Mouse (Mus musculus) erythroblast, adult 5-6 weeks (primary cell): ENCODE data around the gene Spcs2. TPM values are rescaled to one million over a fixed set of nuclear protein-coding genes. Genes with fewer than 3 reads are reported as not detected.

Source experiments
- ATAC-seq: replicated peaks from 2 replicates; pipeline ENCODE4 v1.8.0; 2016; ENCODE audit warnings: moderate number of reproducible peaks, mild to moderate bottlenecking, moderate TSS enrichment, inconsistent platforms; ENCODE audit not compliant: poor library complexity, low FRiP score, severe bottlenecking
- total RNA-seq, 2 experiments: library from RNA; stranded (forward) in 1 of 2; stranded (reverse) in 1 of 2; fragments of 150-400 nt in 1 of 2; fragments of 200-764, 138-1000 nt in 1 of 2; gene quantifications; 2 replicates each; pipeline versions ENCODE4 v1.2.3 to v1.2.4; 2015 to 2017; ENCODE audit warnings: low replicate concordance in 2 of 2

The Spcs2 gene
- total RNA-seq (2015; ENCODE audit: low replicate concordance), result 58.4 and 63.5 TPM in 2 replicates
- 51.9 and 60.6 TPM in 2 replicates for total RNA-seq (2017; ENCODE audit: low replicate concordance)

- no peak for ATAC-seq
These were observed at the start of gene Spcs2 for GRCm38 (mm10) chr7:99863362-99863761. Gene Spcs2 (minus strand): TSS chr7:99863462.

GRCm38 (mm10) chr7:99911038-99911437 lies 47.8 kb upstream of the Spcs2 start:
- ATAC-seq, result no peak

GRCm38 (mm10) chr7:99907463-99907862 lies 44.2 kb upstream of the Spcs2 start:
- no peak for ATAC-seq

- ATAC-seq, result no peak
These were observed 43.1 kb upstream of the Spcs2 start for GRCm38 (mm10) chr7:99906346-99906745.

- no peak for ATAC-seq
These were observed 41.3 kb upstream of the Spcs2 start for GRCm38 (mm10) chr7:99904421-99905005.

- no peak for ATAC-seq
These were observed 39.8 kb upstream of the Spcs2 start for GRCm38 (mm10) chr7:99902918-99903665.

- ATAC-seq, result no peak
These were observed 38.9 kb upstream of the Spcs2 start for GRCm38 (mm10) chr7:99902208-99902607.

- ATAC-seq, result no peak
These were observed 33.6 kb upstream of the Spcs2 start for GRCm38 (mm10) chr7:99896905-99897304.

- ATAC-seq, result no peak
These were observed 31.2 kb upstream of the Spcs2 start for GRCm38 (mm10) chr7:99894478-99894877.

GRCm38 (mm10) chr7:99893967-99894366 lies 30.7 kb upstream of the Spcs2 start:
- no peak for ATAC-seq

GRCm38 (mm10) chr7:99892351-99892750 lies 29.1 kb upstream of the Spcs2 start:
- ATAC-seq, result no peak

- no peak for ATAC-seq
These were observed 28.2 kb upstream of the Spcs2 start for GRCm38 (mm10) chr7:99891471-99891870.

GRCm38 (mm10) chr7:99890168-99890755 lies 27.0 kb upstream of the Spcs2 start:
- no peak for ATAC-seq

- ATAC-seq, result no peak
These were observed 26.1 kb upstream of the Spcs2 start for GRCm38 (mm10) chr7:99889175-99889880.

- no peak for ATAC-seq
These were observed 24.5 kb upstream of the Spcs2 start for GRCm38 (mm10) chr7:99887743-99888142.

GRCm38 (mm10) chr7:99887230-99887735 lies 24.0 kb upstream of the Spcs2 start:
- no peak for ATAC-seq

- no peak for ATAC-seq
These were observed 15.0 kb upstream of the Spcs2 start for GRCm38 (mm10) chr7:99878254-99878653.

- peak; percentile 79 for ATAC-seq
These were observed 13.1 kb upstream of the Spcs2 start for GRCm38 (mm10) chr7:99876345-99876744.

- ATAC-seq, result no peak
These were observed 12.6 kb upstream of the Spcs2 start for GRCm38 (mm10) chr7:99875891-99876290.

- ATAC-seq, result no peak
These were observed 10.7 kb upstream of the Spcs2 start for GRCm38 (mm10) chr7:99873965-99874364.
